8 mouse cellular contexts compared by ENCODE assay signal in the genomic region with DNA sequence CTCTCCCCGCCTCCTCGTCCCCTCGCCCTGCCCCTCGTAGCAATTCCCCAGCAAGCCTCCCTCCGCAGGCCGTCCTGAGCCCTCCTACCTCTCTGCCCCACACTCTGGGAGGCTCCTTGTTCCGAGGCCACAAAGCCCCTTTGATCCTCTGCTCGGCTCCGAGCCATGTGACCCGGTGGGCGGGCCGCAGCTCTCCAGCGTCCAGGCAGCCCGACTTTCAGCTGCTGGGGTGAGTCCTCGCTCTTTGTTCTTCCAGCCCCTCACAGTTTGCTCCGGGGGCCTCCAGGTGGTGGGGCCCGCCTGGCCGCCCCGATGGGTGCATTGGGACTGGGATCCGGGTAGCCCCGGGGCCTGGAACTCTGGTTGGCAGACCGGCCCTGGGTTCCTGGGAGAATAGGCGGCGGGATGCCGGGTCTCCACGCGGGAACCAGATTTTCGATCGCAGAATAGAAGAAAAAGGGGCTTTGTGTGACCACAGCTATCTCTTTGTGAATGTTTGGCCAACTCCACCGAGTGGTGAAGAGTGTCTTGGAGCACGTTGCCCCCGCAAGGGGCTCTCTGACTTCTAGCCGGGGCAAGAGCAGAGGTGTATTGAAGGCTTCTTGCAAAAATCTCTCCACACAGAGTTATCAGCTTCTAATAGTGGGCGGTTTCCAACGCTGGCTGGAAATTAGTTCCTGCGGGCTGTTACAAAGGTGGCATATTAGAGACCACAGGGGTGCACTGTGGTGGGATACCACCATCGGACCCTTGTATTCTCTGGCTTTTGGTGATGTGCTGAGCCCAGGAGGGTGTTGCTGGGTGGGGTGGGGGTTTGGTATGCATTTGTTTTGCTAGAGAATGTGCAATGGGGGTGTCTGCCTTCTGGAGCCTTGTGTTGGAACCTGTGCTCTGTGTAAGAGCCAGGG.
DNase-seq lines count a peak whose midpoint lies in the region; ATAC-seq and TF ChIP-seq lines count a peak whose summit lies in the region.

No protein-coding gene starts in this region.

- no peaks in the 10 kb centered on the region for H3K27me3 ChIP-seq in heart, adult 2 months (ENCODE audit: control insufficient read depth, insufficient read depth, low read length)
- H3K27me3 ChIP-seq in forebrain, postnatal 0 days (ENCODE audit: insufficient read depth, low read length) = no peaks in the 10 kb centered on the region
- no peaks in the 10 kb centered on the region for H3K27me3 ChIP-seq in intestine, embryonic 15.5 days (replicated peaks)
- H3K27me3 ChIP-seq in liver, adult 2 months (ENCODE audit: control insufficient read depth, insufficient read depth, low read length) = no peaks in the 10 kb centered on the region
- H3K27me3 ChIP-seq in midbrain, embryonic 15.5 days (replicated peaks) = no peaks in the 10 kb centered on the region
- H3K27me3 ChIP-seq in stomach, postnatal 0 days (ENCODE audit: control insufficient read depth, insufficient read depth, low read length) = no peaks in the 10 kb centered on the region

- no peaks in the 10 kb centered on the region for H3K9me3 ChIP-seq in forebrain, postnatal 0 days (ENCODE audit: low read length)
- H3K9me3 ChIP-seq in intestine, embryonic 15.5 days = no peaks in the 10 kb centered on the region
- H3K9me3 ChIP-seq in midbrain, embryonic 15.5 days = no peaks in the 10 kb centered on the region
- H3K9me3 ChIP-seq in stomach, postnatal 0 days (ENCODE audit: control insufficient read depth, low read length) = no peaks in the 10 kb centered on the region

- intact Hi-C loops in heart, adult 2 months (cut with DNase I) = no loop called here

- peak overlapping the region; percentile 84 for H3K4me2 ChIP-seq in forebrain, postnatal 0 days (ENCODE audit: low read depth)
- peak overlapping the region; percentile 88 for H3K4me2 ChIP-seq in intestine, embryonic 15.5 days (replicated peaks)
- H3K4me2 ChIP-seq in midbrain, embryonic 15.5 days = peak overlapping the region; percentile 66
- H3K4me2 ChIP-seq in stomach, postnatal 0 days (replicated peaks; ENCODE audit: low read depth) = peak overlapping the region; percentile 91

- no peaks in the 10 kb centered on the region for H3K36me3 ChIP-seq in heart, adult 2 months (ENCODE audit: control insufficient read depth, insufficient read depth, low read length)
- no peaks in the 10 kb centered on the region for H3K36me3 ChIP-seq in forebrain, postnatal 0 days (ENCODE audit: insufficient read depth)
- no peaks in the 10 kb centered on the region; the same call in 1 of the 2 replicates for H3K36me3 ChIP-seq in intestine, embryonic 15.5 days
- no peaks in the 10 kb centered on the region for H3K36me3 ChIP-seq in liver, adult 2 months (ENCODE audit: control insufficient read depth, insufficient read depth, low read length)
- H3K36me3 ChIP-seq in midbrain, embryonic 15.5 days (replicated peaks) = no peaks in the 10 kb centered on the region
- H3K36me3 ChIP-seq in stomach, postnatal 0 days (ENCODE audit: control insufficient read depth, insufficient read depth, low read length) = no peaks in the 10 kb centered on the region

- no peak for TF ChIP-seq EP300 in heart, adult 2 months (IDR thresholded peaks at IDR 0.05; ENCODE audit: insufficient read depth, low read depth, low read length)
- TF ChIP-seq EP300 in stomach, postnatal 0 days (optimal IDR thresholded peaks at IDR 0.05) = no peak

- no peak for TF ChIP-seq POLR2A in heart, adult 2 months (IDR thresholded peaks at IDR 0.05; ENCODE audit: insufficient read depth, low read depth, low read length)
- TF ChIP-seq POLR2A in liver, adult 2 months (IDR thresholded peaks at IDR 0.05; ENCODE audit: extremely low read depth, insufficient read depth, low read length) = no peak

- peak overlapping the region; percentile 39 for H3K4me3 ChIP-seq in heart, adult 2 months
- H3K4me3 ChIP-seq in forebrain, postnatal 0 days (ENCODE audit: low read depth, low read length) = peak overlapping the region; percentile 67
- H3K4me3 ChIP-seq in intestine, embryonic 15.5 days (replicated peaks) = peak overlapping the region; percentile 61
- H3K4me3 ChIP-seq in liver, adult 2 months (ENCODE audit: insufficient read depth, low read depth, low read length) = peak overlapping the region; percentile 63
- H3K4me3 ChIP-seq in midbrain, embryonic 15.5 days = peak overlapping the region; percentile 62
- peak overlapping the region; percentile 48 for H3K4me3 ChIP-seq in stomach, postnatal 0 days (ENCODE audit: low read depth, low read length)

- WGBS in heart, adult 2 months = 25% methylated on average over 37 of the region's 37 CpGs
- WGBS in forebrain, postnatal 0 days = 2% methylated on average over 37 of the region's 37 CpGs
- 1% methylated on average over 37 of the region's 37 CpGs for WGBS in intestine, embryonic 15.5 days
- 21% methylated on average over 37 of the region's 37 CpGs for WGBS in liver, adult 2 months
- WGBS in midbrain, embryonic 15.5 days = 0% methylated on average over 37 of the region's 37 CpGs
- 5% methylated on average over 37 of the region's 37 CpGs for WGBS in stomach, postnatal 0 days

- ATAC-seq in forebrain, postnatal 0 days = peak; percentile 84
- ATAC-seq in intestine, embryonic 15.5 days = peak; percentile 81
- ATAC-seq in midbrain, embryonic 15.5 days (replicated peaks) = peak; percentile 92
- peak; percentile 57; the same call in 1 of the 2 replicates for ATAC-seq in stomach, postnatal 0 days (ENCODE audit: low FRiP score, low TSS enrichment)

- H3K27ac ChIP-seq in heart, adult 2 months = peak overlapping the region; percentile 52
- peak overlapping the region; percentile 94 for H3K27ac ChIP-seq in forebrain, postnatal 0 days (ENCODE audit: low read depth, low read length)
- H3K27ac ChIP-seq in intestine, embryonic 15.5 days = peak overlapping the region; percentile 97
- peak overlapping the region; percentile 94 for H3K27ac ChIP-seq in liver, adult 2 months (replicated peaks; ENCODE audit: insufficient read depth, low read depth, low read length)
- H3K27ac ChIP-seq in midbrain, embryonic 15.5 days = peak overlapping the region; percentile 94
- H3K27ac ChIP-seq in stomach, postnatal 0 days (replicated peaks) = peak overlapping the region; percentile 85

- H3K79me2 ChIP-seq in heart, adult 2 months (replicated peaks; ENCODE audit: control insufficient read depth, insufficient read depth, low read length) = no peaks in the 10 kb centered on the region
- peaks cover 35% of the 10 kb centered on the region for H3K79me2 ChIP-seq in liver, adult 2 months (ENCODE audit: control insufficient read depth, insufficient read depth, low read length)

- peaks cover 23% of the 10 kb centered on the region for H3K4me1 ChIP-seq in heart, adult 2 months (ENCODE audit: control insufficient read depth, insufficient read depth, low read length)
- peaks cover 35% of the 10 kb centered on the region for H3K4me1 ChIP-seq in forebrain, postnatal 0 days (ENCODE audit: insufficient read depth)
- H3K4me1 ChIP-seq in intestine, embryonic 15.5 days (replicated peaks) = peaks cover 75% of the 10 kb centered on the region
- peaks cover 58% of the 10 kb centered on the region for H3K4me1 ChIP-seq in liver, adult 2 months (ENCODE audit: control insufficient read depth, insufficient read depth, low read length)
- peaks cover 56% of the 10 kb centered on the region for H3K4me1 ChIP-seq in midbrain, embryonic 15.5 days
- H3K4me1 ChIP-seq in stomach, postnatal 0 days (replicated peaks; ENCODE audit: control insufficient read depth, insufficient read depth) = peaks cover 28% of the 10 kb centered on the region

- DNase-seq in heart, adult 2 months = peak; percentile 75
- DNase-seq in heart, adult 8-10 months (ENCODE audit: low spot score) = no peak
- peak; percentile 90 for DNase-seq in adrenal gland, postnatal 14 days
- peak; percentile 85 for DNase-seq in forebrain, postnatal 0 days
- no peak for DNase-seq in liver, adult 2 months (ENCODE audit: extremely low read depth, low read depth, low spot score)
- DNase-seq in stomach, postnatal 0 days (ENCODE audit: low spot score) = peak; percentile 82

- no peak for TF ChIP-seq CTCF in heart, adult 2 months (IDR thresholded peaks at IDR 0.05)
- no peak for TF ChIP-seq CTCF in forebrain, postnatal 0 days (IDR thresholded peaks at IDR 0.05; ENCODE audit: low read depth)
- TF ChIP-seq CTCF in liver, adult 2 months (IDR thresholded peaks at IDR 0.05; ENCODE audit: low read depth, low read length) = no peak
- TF ChIP-seq CTCF in stomach, postnatal 0 days (IDR thresholded peaks at IDR 0.05; ENCODE audit: low read depth) = no peak

- H3K9ac ChIP-seq in heart, adult 2 months (ENCODE audit: low read depth, low read length) = peak overlapping the region; percentile 61
- peak overlapping the region; percentile 86 for H3K9ac ChIP-seq in forebrain, postnatal 0 days
- H3K9ac ChIP-seq in intestine, embryonic 15.5 days = peak overlapping the region; percentile 81
- peak overlapping the region; percentile 70 for H3K9ac ChIP-seq in liver, adult 2 months (ENCODE audit: low read depth, low read length)
- H3K9ac ChIP-seq in midbrain, embryonic 15.5 days = peak overlapping the region; percentile 85
- peak overlapping the region; percentile 64 for H3K9ac ChIP-seq in stomach, postnatal 0 days (ENCODE audit: low read length)

Comparison
In these comparisons a context has a peak if more than half of its experiments do, and no peak if none do; other contexts are left out.
1. DNase-seq: peak in heart, adult 2 months (2 of 2), adrenal gland, postnatal 14 days (single experiment), forebrain, postnatal 0 days (single experiment) and stomach, postnatal 0 days (single experiment); none in heart, adult 8-10 months (single experiment) and liver, adult 2 months (single experiment).
2. Peak in every context shown above with its lines, with median percentiles within 50 percentile points of each other: H3K27ac ChIP-seq, H3K4me3 ChIP-seq, H3K9ac ChIP-seq, ATAC-seq and H3K4me2 ChIP-seq.